Mouse (Mus musculus) liver, embryonic 14.5 days (tissue): Measurements from ENCODE around the gene Ninj2. TPM values are rescaled to one million over a fixed set of nuclear protein-coding genes. Genes with fewer than 3 reads are reported as not detected.

Experiments
- ATAC-seq: fragments of 200-750 bp; cut with Nextera tagmentation; 2 replicates; pipeline ENCODE4 v1.8.0; 2017; ENCODE audit warnings: moderate number of reproducible peaks, mild to moderate bottlenecking, moderate library complexity; ENCODE audit not compliant: insufficient read depth
- DNase-seq, 3 experiments: peaks; one replicate each; pipeline ENCODE4 v3.0.0-alpha.2; 2012 to 2013; ENCODE audit warnings: low read depth in 3 of 3, low spot score in 3 of 3
- H3K27ac ChIP-seq: fragments of 300-500 bp; sonication (generic); 2 replicates; pipeline ENCODE4 v1.5.1; 2014; ENCODE audit warnings: moderate library complexity, mild to moderate bottlenecking, control low read depth, inconsistent platforms
- H3K27me3 ChIP-seq: fragments of 300-500 bp; sonication (generic); 2 replicates; pipeline ENCODE4 v1.6.1; 2014; ENCODE audit warnings: mild to moderate bottlenecking, low read length, moderate library complexity; ENCODE audit not compliant: control insufficient read depth, insufficient read depth
- H3K36me3 ChIP-seq: fragments of 300-500 bp; sonication (generic); replicated peaks from 2 replicates; pipeline ENCODE4 v1.6.1; 2014; ENCODE audit warnings: low read depth; ENCODE audit not compliant: control insufficient read depth, insufficient read depth
- H3K4me1 ChIP-seq, 2 experiments: fragments of 200-500 bp in 1 of 2; fragments of 300-500 bp in 1 of 2; sonication (generic) in 1 of 2; replicated peaks; 2 replicates each; pipeline ENCODE4 v1.6.1; 2012 to 2014; ENCODE audit warnings: antibody characterized with exemption in 1 of 2, inconsistent platforms in 1 of 2, low read length in 1 of 2; ENCODE audit not compliant: control insufficient read depth in 2 of 2, insufficient read depth in 2 of 2
- H3K4me2 ChIP-seq: fragments of 300-500 bp; sonication (generic); 2 replicates; pipeline ENCODE4 v1.6.1; 2014; ENCODE audit warnings: low read depth, mild to moderate bottlenecking, control low read depth, moderate library complexity
- H3K4me3 ChIP-seq, 2 experiments: fragments of 200-500 bp in 1 of 2; fragments of 300-500 bp in 1 of 2; sonication (generic) in 1 of 2; 2 replicates each; pipeline ENCODE4 v1.5.1; 2012 to 2014; ENCODE audit warnings: low read depth in 2 of 2, low read length in 2 of 2, mild to moderate bottlenecking in 2 of 2, control low read depth in 1 of 2, inconsistent platforms in 1 of 2, moderate library complexity in 1 of 2; ENCODE audit not compliant: insufficient read depth in 1 of 2
- H3K9ac ChIP-seq: fragments of 300-500 bp; sonication (generic); replicated peaks from 2 replicates; pipeline ENCODE4 v1.6.1; 2014; ENCODE audit warnings: mild to moderate bottlenecking, control low read depth, moderate library complexity
- H3K9me3 ChIP-seq: fragments of 300-500 bp; sonication (generic); 2 replicates; pipeline ENCODE4 v1.6.1; 2016; ENCODE audit warnings: low read length, mixed read lengths; ENCODE audit not compliant: control insufficient read depth
- CTCF ChIP-seq: IDR thresholded peaks from 2 replicates; pipeline ENCODE4 v1.5.1; 2016; ENCODE audit warnings: antibody characterized with exemption, low read depth, control low read depth
- EP300 ChIP-seq: IDR thresholded peaks from 2 replicates; pipeline ENCODE4 v1.6.1; 2016; ENCODE audit warnings: antibody characterized with exemption, low read depth
- WGBS: fragments of 180-500 bp; shearing (Covaris S2); extraction: QIAGEN DNeasy Blood & Tissue Kit; methylation state at CpG from one replicate; pipeline ENCODE4 v1.1.7; 2014; ENCODE audit not compliant: insufficient replicate concordance; 5-methylcytosine and 5-hydroxymethylcytosine counted together
- polyA plus RNA-seq, 2 experiments: library from polyadenylated mRNA; depleted of rRNA in 1 of 2; stranded (reverse) in 1 of 2; unstranded in 1 of 2; fragments of >200 nt; fragmentation: Nextera tagmentation in 1 of 2; extraction: Ambion mirVana in 1 of 2; gene quantifications; 2 replicates each; pipeline versions ENCODE4 v1.2.1 to v1.2.3; 2012 to 2014

Ninj2 gene
- polyA plus RNA-seq, 2 experiments: 0.33 TPM; not detected in 1

- Histone ChIP-seq H3K4me1 (peaks cover 5 to 15% of the 10 kb centered on the region in 2 experiments; a peak in 3 of 4 replicates), H3K36me3 (no peaks in the 10 kb centered on the region), H3K4me3 (no peak overlapping the region), H3K27ac (no peak overlapping the region), H3K9ac (no peak overlapping the region), H3K9me3 (no peaks in the 10 kb centered on the region), H3K27me3 (no peaks in the 10 kb centered on the region), H3K4me2 (no peak overlapping the region)
- WGBS: 53% methylated on average over 10 of the region's 10 CpGs
- no peak for TF ChIP-seq CTCF
- no peak for TF ChIP-seq EP300
- ATAC-seq (no peak), DNase-seq (no peak)
These were observed 101.2 kb downstream of the Ninj2 start for GRCm38 (mm10) chr6:120194305-120194704.

- H3K36me3 ChIP-seq: no peaks in the 10 kb centered on the region
- no peak overlapping the region for H3K9ac ChIP-seq
- no peak overlapping the region for H3K4me3 ChIP-seq
- no peak for TF ChIP-seq CTCF
- TF ChIP-seq EP300: no peak
- H3K9me3 ChIP-seq: no peaks in the 10 kb centered on the region
- ATAC-seq (no peak), DNase-seq (no peak)
- H3K4me2 ChIP-seq: no peak overlapping the region
- H3K4me1 ChIP-seq: peaks cover 4 to 13% of the 10 kb centered on the region in 2 experiments; a peak in 3 of 4 replicates
- no peak overlapping the region for H3K27ac ChIP-seq
- H3K27me3 ChIP-seq: no peaks in the 10 kb centered on the region
- WGBS: 50% methylated on average over 7 of the region's 7 CpGs
These were observed 101.8 kb downstream of the Ninj2 start for GRCm38 (mm10) chr6:120194963-120195362.

GRCm38 (mm10) chr6:120196837-120197236 is 103.7 kb downstream of the Ninj2 start:
- Histone ChIP-seq H3K4me3 (no peak overlapping the region), H3K9me3 (no peaks in the 10 kb centered on the region), H3K27me3 (no peaks in the 10 kb centered on the region), H3K36me3 (no peaks in the 10 kb centered on the region), H3K4me1 (peaks cover 4 to 12% of the 10 kb centered on the region in 2 experiments; a peak in 3 of 4 replicates), H3K4me2 (no peak overlapping the region), H3K27ac (no peak overlapping the region), H3K9ac (no peak overlapping the region)
- DNase-seq: peak; percentile 49 to 67 (median 54)
- TF ChIP-seq CTCF: peak; percentile 69
- TF ChIP-seq EP300: no peak
- 19% methylated on average over 2 of the region's 2 CpGs for WGBS
- no peak for ATAC-seq

GRCm38 (mm10) chr6:120197964-120198363 is 104.8 kb downstream of the Ninj2 start:
- peaks cover 2 to 9% of the 10 kb centered on the region in 2 experiments; a peak in 3 of 4 replicates for H3K4me1 ChIP-seq
- H3K27me3 ChIP-seq: no peaks in the 10 kb centered on the region
- 28% methylated on average over 9 of the region's 9 CpGs for WGBS
- DNase-seq: peak in 2 of 3 experiments; percentile 40 to 47
- no peak overlapping the region for H3K9ac ChIP-seq
- TF ChIP-seq CTCF (peak; percentile 100), EP300 (no peak)
- no peak overlapping the region for H3K4me3 ChIP-seq
- no peaks in the 10 kb centered on the region for H3K9me3 ChIP-seq
- H3K27ac ChIP-seq: no peak overlapping the region
- H3K36me3 ChIP-seq: no peaks in the 10 kb centered on the region
- ATAC-seq: peak; percentile 27; the same call in 1 of the 2 replicates
- no peak overlapping the region for H3K4me2 ChIP-seq

GRCm38 (mm10) chr6:120199638-120200394 is 106.7 kb downstream of the Ninj2 start:
- H3K9me3 ChIP-seq: no peaks in the 10 kb centered on the region
- no peak for TF ChIP-seq EP300
- no peak for TF ChIP-seq CTCF
- no peak overlapping the region for H3K9ac ChIP-seq
- 48% methylated on average over 10 of the region's 10 CpGs for WGBS
- H3K4me2 ChIP-seq: no peak overlapping the region
- no peaks in the 10 kb centered on the region for H3K36me3 ChIP-seq
- ATAC-seq (no peak), DNase-seq (no peak)
- H3K4me1 ChIP-seq: peaks cover 0 to 7% of the 10 kb centered on the region in 2 experiments; a peak in 3 of 4 replicates
- H3K27ac ChIP-seq: no peak overlapping the region
- no peak overlapping the region for H3K4me3 ChIP-seq
- H3K27me3 ChIP-seq: no peaks in the 10 kb centered on the region; the same call in 1 of the 2 replicates
